21 mouse cellular contexts compared by ENCODE assay signal in genomic region chr10:18489936-18490335, GRCm38 (mm10). TPM values are rescaled to one million over a fixed set of nuclear protein-coding genes. Genes with fewer than 3 reads are reported as not detected.
A peak's percentile ranks its signal among the peaks of the same experiment; 100 is the strongest.
DNase-seq lines count a peak whose midpoint lies in the region; ATAC-seq and TF ChIP-seq lines count a peak whose summit lies in the region.
"Had no signal": no experiment of that assay in that cellular context is flagged by ENCODE, and none has a peak within 500 bp of the region (broad histone marks: within the 10 kb centered on the region; RNA-seq: fewer than 3 reads in every experiment).

No protein-coding gene starts in this region.

- no peak overlapping the region for H3K9ac ChIP-seq in forebrain, embryonic 15.5 days (replicated peaks)
- H3K9ac ChIP-seq: hindbrain, embryonic 12.5 days had no signal

- H3K4me3 ChIP-seq in cerebellum, adult 2 months (replicated peaks; ENCODE audit: insufficient read depth, low read depth, low read length) = no peak overlapping the region
- no peak overlapping the region for H3K4me3 ChIP-seq in forebrain, embryonic 15.5 days
- H3K4me3 ChIP-seq: heart, embryonic 10.5 days; hindbrain, embryonic 12.5 days had no signal

- WGBS in cerebellum, adult 2 months = 51% methylated on average over 10 of the region's 10 CpGs
- WGBS in forebrain, embryonic 15.5 days = 94% methylated on average over 10 of the region's 10 CpGs

- no peak for TF ChIP-seq POLR2A in cerebellum, adult 2 months (IDR thresholded peaks at IDR 0.05; ENCODE audit: borderline replicate concordance, insufficient read depth, low read length)

- TF ChIP-seq CTCF in cerebellum, adult 2 months (IDR thresholded peaks at IDR 0.05; ENCODE audit: borderline replicate concordance, insufficient read depth, low read depth, low read length) = no peak

- ATAC-seq in granulocyte monocyte progenitor cell, adult 5-6 weeks (replicated peaks; ENCODE audit: poor library complexity, severe bottlenecking) = peak; percentile 40
- ATAC-seq in forebrain, embryonic 15.5 days (replicated peaks) = no peak
- ATAC-seq: CD4-positive, CD25-positive, alpha-beta regulatory T cell, adult 4 months; forebrain, embryonic 16.5 days; hindbrain, embryonic 16.5 days; inflammation-experienced regulatory T-cells, adult 6 months; intestine, postnatal 0 days had no signal

- no peaks in the 10 kb centered on the region for H3K27me3 ChIP-seq in cerebellum, adult 2 months (ENCODE audit: control insufficient read depth, insufficient read depth, low read length)
- no peaks in the 10 kb centered on the region for H3K27me3 ChIP-seq in forebrain, embryonic 15.5 days
- H3K27me3 ChIP-seq: hindbrain, embryonic 12.5 days had no signal

- no peak overlapping the region for H3K4me2 ChIP-seq in forebrain, embryonic 15.5 days (replicated peaks)
- H3K4me2 ChIP-seq: hindbrain, embryonic 12.5 days had no signal

- H3K27ac ChIP-seq in cerebellum, adult 2 months (ENCODE audit: insufficient read depth, low read length) = no peak overlapping the region
- no peak overlapping the region for H3K27ac ChIP-seq in forebrain, embryonic 15.5 days (replicated peaks)
- H3K27ac ChIP-seq: heart, embryonic 10.5 days; hindbrain, embryonic 12.5 days had no signal

- no peaks in the 10 kb centered on the region for H3K9me3 ChIP-seq in forebrain, embryonic 15.5 days
- H3K9me3 ChIP-seq: G1E; heart, embryonic 10.5 days; hindbrain, embryonic 12.5 days had no signal

- H3K36me3 ChIP-seq in forebrain, embryonic 15.5 days = no peaks in the 10 kb centered on the region
- H3K36me3 ChIP-seq: G1E; heart, embryonic 10.5 days; hindbrain, embryonic 12.5 days had no signal

- H3K4me1 ChIP-seq in cerebellum, adult 2 months (ENCODE audit: control insufficient read depth, insufficient read depth, low read length) = no peaks in the 10 kb centered on the region
- H3K4me1 ChIP-seq in forebrain, embryonic 15.5 days = no peaks in the 10 kb centered on the region

- peak; percentile 32 to 48 for DNase-seq in cerebellum, adult 2 months
- DNase-seq in cerebellum, adult 8-10 months = no peak
- peak; percentile 27 for DNase-seq in 416B (ENCODE audit: low read depth)
- DNase-seq in brain, adult 2 months (ENCODE audit: low read depth, low spot score) = peak; percentile 24
- DNase-seq: adrenal gland, adult 8-10 months; adrenal gland, postnatal 36 days; B cell, adult 2 months; gastrocnemius, postnatal 10 days; heart, postnatal 10 days; heart, postnatal 4 days; kidney, adult 8-10 months had no signal

RNA-seq across cellular contexts. Expression of gene Hebp2, which starts 55.9 kb away (rescaled TPM):
- 11.1 and 11.2 TPM in 2 replicates for polyA plus RNA-seq in cerebellum, adult 2 months (2012; rRNA removed)
- not detected in 2 replicates for total RNA-seq in granulocyte monocyte progenitor cell, adult 5-6 weeks (2014; fragmentation: Nextera tagmentation)
- total RNA-seq in granulocyte monocyte progenitor cell, adult 5-6 weeks (2017) = 1.2 and 2.3 TPM in 2 replicates
- 5.3 and 6.5 TPM in 2 replicates for polyA plus RNA-seq in forebrain, embryonic 15.5 days (2015; fragmentation: Nextera tagmentation; extraction: Ambion mirVana)
- total RNA-seq: G1E had no signal
- polyA plus RNA-seq: CD4-positive, CD25-positive, alpha-beta regulatory T cell, adult 4 months; G1E; inflammation-experienced regulatory T-cells, adult 6 months had no signal
